Mouse (Mus musculus) lung, postnatal 0 days (tissue): ENCODE results near the gene Cass4.

ENCODE experiments used
- CTCF ChIP-seq: IDR thresholded peaks from 2 replicates; pipeline ENCODE4 v1.5.1; 2016; ENCODE audit warnings: antibody characterized with exemption, mild to moderate bottlenecking
- EP300 ChIP-seq: IDR thresholded peaks from 2 replicates; pipeline ENCODE4 v1.6.1; 2016; ENCODE audit warnings: antibody characterized with exemption, mild to moderate bottlenecking, control low read depth

DNA sequence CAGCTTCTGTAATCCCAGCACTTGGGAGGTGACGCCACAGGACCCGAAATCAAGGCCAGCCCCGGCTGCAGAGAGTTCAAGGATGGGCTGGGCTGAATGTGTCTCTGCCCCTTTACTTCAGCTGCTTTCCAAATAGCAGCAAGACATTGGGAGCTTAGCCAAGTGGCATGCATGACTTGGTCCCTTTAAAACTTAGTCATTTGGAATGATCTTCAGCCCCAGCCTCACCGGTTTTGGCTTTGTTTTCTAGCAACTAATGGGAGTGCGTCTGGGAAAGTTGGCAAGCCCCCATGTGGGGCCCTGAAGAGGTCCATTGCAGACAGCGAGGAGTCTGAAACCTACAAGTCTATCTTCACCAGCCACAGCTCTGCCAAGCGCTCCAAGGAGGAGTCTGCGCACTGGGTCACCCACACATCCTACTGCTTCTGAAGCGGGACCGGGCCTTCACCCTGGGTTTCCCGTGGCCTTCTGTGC, 74.8 kb downstream of the Cass4 start:
- no peak for TF ChIP-seq EP300
- TF ChIP-seq CTCF = no peak
